Mouse (Mus musculus) MEL (cell line): ENCODE data around the gene Lrrc3. TPM values are rescaled to one million over a fixed set of nuclear protein-coding genes. Genes with fewer than 3 reads are reported as not detected.

Experiments used
- DNase-seq: peaks from one replicate; pipeline ENCODE4 v3.0.0; 2011; ENCODE audit warnings: low read depth, low spot score
- H3K27ac ChIP-seq: 2 replicates; pipeline ENCODE4 v1.5.1; 2012; ENCODE audit warnings: low read depth, mild to moderate bottlenecking, control low read depth, low read length, moderate library complexity; ENCODE audit not compliant: control insufficient read depth
- H3K27me3 ChIP-seq, 2 experiments: fragments of 150-350 bp in 1 of 2; sonication (generic) in 1 of 2; 2 replicates each; pipeline ENCODE4 v1.6.1; 2012; ENCODE audit warnings: low read length in 2 of 2, mild to moderate bottlenecking in 2 of 2, improper control_type of control experiment in 1 of 2, moderate library complexity in 1 of 2; ENCODE audit not compliant: insufficient read depth in 2 of 2, control insufficient read depth in 1 of 2
- H3K36me3 ChIP-seq, 2 experiments: 2 replicates each; pipeline ENCODE4 v1.6.1; 2012 to 2014; ENCODE audit warnings: low read length in 2 of 2, improper control_type of control experiment in 1 of 2, inconsistent platforms in 1 of 2, mild to moderate bottlenecking in 1 of 2; ENCODE audit not compliant: insufficient read depth in 2 of 2, control insufficient read depth in 1 of 2
- H3K4me1 ChIP-seq, 2 experiments: fragments of 150-350 bp in 1 of 2; sonication (generic) in 1 of 2; 2 replicates each; pipeline ENCODE4 v1.6.1; 2012; ENCODE audit warnings: low read length in 2 of 2, improper control_type of control experiment in 1 of 2, mild to moderate bottlenecking in 1 of 2; ENCODE audit not compliant: insufficient read depth in 2 of 2, control insufficient read depth in 1 of 2
- H3K4me3 ChIP-seq, 2 experiments: fragments of 150-350 bp in 1 of 2; sonication (generic) in 1 of 2; 2 replicates each; pipeline ENCODE4 v1.5.1; 2012; ENCODE audit warnings: low read depth in 2 of 2, low read length in 2 of 2, mild to moderate bottlenecking in 2 of 2, moderate library complexity in 2 of 2, control low read depth in 1 of 2, improper control_type of control experiment in 1 of 2; ENCODE audit not compliant: control insufficient read depth in 1 of 2, insufficient read depth in 1 of 2
- H3K79me2 ChIP-seq: 2 replicates; pipeline ENCODE4 v1.6.1; 2012; ENCODE audit warnings: mild to moderate bottlenecking, low read length, moderate library complexity; ENCODE audit not compliant: control insufficient read depth, poor library complexity, insufficient read depth
- H3K9ac ChIP-seq: 2 replicates; pipeline ENCODE4 v1.6.1; 2012; ENCODE audit warnings: low read depth, mild to moderate bottlenecking, control low read depth, low read length, moderate library complexity; ENCODE audit not compliant: control insufficient read depth, poor library complexity, severe bottlenecking
- H3K9me3 ChIP-seq: fragments of 150-350 bp; sonication (generic); replicated peaks from 2 replicates; pipeline ENCODE4 v1.6.1; 2012; ENCODE audit warnings: mild to moderate bottlenecking, low read length, improper control_type of control experiment, moderate library complexity; ENCODE audit not compliant: insufficient read depth
- BHLHE40 ChIP-seq: IDR thresholded peaks from 2 replicates; pipeline ENCODE4 v1.6.1; 2012; ENCODE audit warnings: low read depth, mild to moderate bottlenecking, inconsistent platforms, low read length, improper control_type of control experiment, borderline replicate concordance
- CHD1 ChIP-seq: IDR thresholded peaks from 2 replicates; pipeline ENCODE4 v1.6.1; 2012; ENCODE audit warnings: low read depth, mild to moderate bottlenecking, inconsistent platforms, low read length, improper control_type of control experiment
- CTCF ChIP-seq, 3 experiments: IDR thresholded peaks in 2 of 3; conservative IDR thresholded peaks in 1 of 3; 2 replicates each; pipeline ENCODE4 v1.5.1; 2011 to 2012; ENCODE audit warnings: low read length in 3 of 3, low read depth in 2 of 3, mild to moderate bottlenecking in 2 of 3, improper control_type of control experiment in 1 of 3, inconsistent platforms in 1 of 3, mixed read lengths in 1 of 3, moderate library complexity in 1 of 3; ENCODE audit not compliant: control insufficient read depth in 1 of 3, insufficient read depth in 1 of 3, poor library complexity in 1 of 3, severe bottlenecking in 1 of 3
- EP300 ChIP-seq, 2 experiments: IDR thresholded peaks; 2 replicates each; pipeline ENCODE4 v1.6.1; 2011; ENCODE audit warnings: improper control_type of control experiment in 2 of 2, low read length in 2 of 2, low read depth in 1 of 2, mild to moderate bottlenecking in 1 of 2
- GABPA ChIP-seq: IDR thresholded peaks from 2 replicates; pipeline ENCODE4 v1.6.1; 2012; ENCODE audit warnings: low read depth, mild to moderate bottlenecking, inconsistent platforms, low read length, improper control_type of control experiment, moderate library complexity
- MAX ChIP-seq: IDR thresholded peaks from 2 replicates; pipeline ENCODE4 v1.6.1; 2011; ENCODE audit warnings: low read length, improper control_type of control experiment
- MEF2A ChIP-seq: IDR thresholded peaks from 2 replicates; pipeline ENCODE4 v1.6.1; 2014; ENCODE audit warnings: low read depth, mild to moderate bottlenecking, inconsistent platforms, low read length, improper control_type of control experiment; ENCODE audit not compliant: poor library complexity, insufficient replicate concordance, severe bottlenecking; ENCODE audit errors: extremely low read depth
- MXI1 ChIP-seq: IDR thresholded peaks from 2 replicates; pipeline ENCODE4 v1.6.1; 2011; ENCODE audit warnings: mild to moderate bottlenecking, low read depth, low read length, improper control_type of control experiment
- NELFE ChIP-seq: IDR thresholded peaks from 2 replicates; pipeline ENCODE4 v1.6.1; 2011; ENCODE audit warnings: low read depth, low read length, improper control_type of control experiment
- POLR2AphosphoS2 ChIP-seq: IDR thresholded peaks from 2 replicates; pipeline ENCODE4 v1.6.1; 2011; ENCODE audit warnings: low read length, improper control_type of control experiment
- RCOR1 ChIP-seq: IDR thresholded peaks from 2 replicates; pipeline ENCODE4 v1.6.1; 2012; ENCODE audit warnings: low read depth, mild to moderate bottlenecking, inconsistent platforms, low read length, improper control_type of control experiment
- TAL1 ChIP-seq: IDR thresholded peaks from 2 replicates; pipeline ENCODE4 v1.6.1; 2012; ENCODE audit warnings: mild to moderate bottlenecking, inconsistent platforms, low read length, moderate library complexity, mixed read lengths
- TBP ChIP-seq: IDR thresholded peaks from 2 replicates; pipeline ENCODE4 v1.8.0; 2011; ENCODE audit warnings: low read depth, low read length, improper control_type of control experiment
- TCF12 ChIP-seq: IDR thresholded peaks from 2 replicates; pipeline ENCODE4 v1.6.1; 2014; ENCODE audit warnings: low read depth, mild to moderate bottlenecking, inconsistent platforms, low read length, improper control_type of control experiment, moderate library complexity
- UBTF ChIP-seq: IDR thresholded peaks from 2 replicates; pipeline ENCODE4 v1.6.1; 2012; ENCODE audit warnings: low read depth, mild to moderate bottlenecking, inconsistent platforms, low read length, improper control_type of control experiment, moderate library complexity, borderline replicate concordance; ENCODE audit not compliant: insufficient read depth
- USF2 ChIP-seq, 2 experiments: IDR thresholded peaks; 2 replicates each; pipeline ENCODE4 v1.6.1; 2011 to 2012; ENCODE audit warnings: improper control_type of control experiment in 2 of 2, low read length in 2 of 2, borderline replicate concordance in 1 of 2, inconsistent platforms in 1 of 2, low read depth in 1 of 2, mild to moderate bottlenecking in 1 of 2; ENCODE audit not compliant: insufficient read depth in 1 of 2
- ZKSCAN1 ChIP-seq: IDR thresholded peaks from 2 replicates; pipeline ENCODE4 v1.6.1; 2012; ENCODE audit warnings: low read depth, mild to moderate bottlenecking, inconsistent platforms, low read length, improper control_type of control experiment, moderate library complexity
- ZMIZ1 ChIP-seq: IDR thresholded peaks from 2 replicates; pipeline ENCODE4 v1.6.1; 2012; ENCODE audit warnings: low read depth, mild to moderate bottlenecking, inconsistent platforms, low read length, improper control_type of control experiment, moderate library complexity
- ZNF384 ChIP-seq: IDR thresholded peaks from 2 replicates; pipeline ENCODE4 v1.6.1; 2012; ENCODE audit warnings: low read depth, mild to moderate bottlenecking, inconsistent platforms, low read length, improper control_type of control experiment
- polyA plus RNA-seq, 2 experiments: library from polyadenylated mRNA; stranded (reverse) in 1 of 2; unstranded in 1 of 2; fragments of >175 nt in 1 of 2; fragments of >200 nt in 1 of 2; gene quantifications; 2 replicates each; pipeline versions ENCODE4 v1.2.1 to v1.2.4; 2012; ENCODE audit warnings: low replicate concordance in 2 of 2, low read depth in 1 of 2; ENCODE audit not compliant: insufficient read length in 2 of 2, insufficient read depth in 1 of 2, missing spikeins in 1 of 2
- total RNA-seq: library from RNA; depleted of rRNA; stranded (reverse); fragments of 300-350 nt; gene quantifications from 2 replicates; pipeline ENCODE4 v1.2.3, GENCODE M21; 2012

The Lrrc3 gene
- total and polyA plus RNA-seq, 3 experiments = 0.15 to 0.74 TPM; not detected in 1

DNA sequence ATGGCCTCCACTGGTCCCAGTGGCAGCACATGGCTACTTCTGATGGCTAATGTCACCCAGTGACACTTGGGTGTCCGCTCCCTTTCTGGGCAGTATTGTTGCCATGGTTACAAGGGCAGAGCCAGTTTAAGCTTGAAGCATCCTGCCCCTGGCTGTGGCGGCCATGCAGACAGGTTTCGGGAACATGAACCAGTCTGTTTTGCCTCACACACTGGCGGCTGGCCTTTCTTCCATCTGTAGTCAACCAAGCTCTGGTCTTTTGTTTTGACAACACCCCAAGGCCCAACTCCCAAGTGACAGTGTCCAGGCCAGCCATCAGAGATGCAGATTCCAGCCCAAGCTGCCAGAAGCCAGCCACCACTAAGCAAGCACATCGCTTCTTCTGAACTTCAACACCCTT lies 6.8 kb downstream of the Lrrc3 start:
- TF ChIP-seq ZKSCAN1 (no peak), USF2 (IDR thresholded peaks at IDR 0.05; ENCODE audit: borderline replicate concordance in 1 of 2, insufficient read depth in 1 of 2, low read depth in 1 of 2, low read length in 2 of 2) (no peak), MXI1 (no peak), UBTF (no peak), ZNF384 (no peak), TCF12 (no peak), EP300 (IDR thresholded peaks at IDR 0.05; ENCODE audit: low read depth in 1 of 2, low read length in 2 of 2) (no peak)
- TF ChIP-seq, all 39 proteins: peak for 0
- H3K27me3 ChIP-seq = peaks cover 0 to 9% of the 10 kb centered on the region in 2 experiments; a peak in 1 of 4 replicates

DNA sequence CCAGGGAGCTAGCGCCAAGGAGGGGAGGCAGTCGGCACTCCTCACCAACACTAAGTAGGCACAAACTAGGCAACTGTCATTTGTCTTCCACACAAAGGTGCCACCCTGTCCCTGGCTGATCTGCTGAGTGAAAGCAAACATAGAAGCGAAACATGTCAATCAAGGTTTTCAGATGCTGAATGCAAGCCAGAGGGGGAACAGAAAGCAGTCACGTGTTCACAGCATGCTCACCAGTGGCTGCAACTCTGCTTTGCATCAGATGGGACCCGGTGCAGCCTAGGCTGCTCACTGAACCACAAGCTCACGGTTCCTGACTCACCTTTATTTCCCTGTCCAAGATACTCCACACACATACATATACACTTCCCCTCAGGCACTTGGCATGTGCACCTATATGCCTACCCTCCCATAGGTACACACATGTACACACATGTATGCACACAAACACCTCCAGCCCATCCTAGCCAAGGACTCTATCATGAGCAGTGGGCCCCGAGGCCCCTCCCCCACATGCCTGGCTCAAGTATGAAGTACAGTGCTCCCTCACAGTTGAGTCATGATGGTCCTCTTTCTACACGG lies 11.3 kb downstream of the Lrrc3 start:
- TF ChIP-seq POLR2AphosphoS2 (no peak), ZKSCAN1 (no peak), EP300 (IDR thresholded peaks at IDR 0.05; ENCODE audit: low read depth in 1 of 2, low read length in 2 of 2) (no peak), CTCF (IDR thresholded peaks at IDR 0.05 in 2 of 3, conservative IDR thresholded peaks at IDR 0.05 in 1 of 3; ENCODE audit: control insufficient read depth in 1 of 3, insufficient read depth in 1 of 3, low read depth in 2 of 3, low read length in 3 of 3, poor library complexity in 1 of 3, severe bottlenecking in 1 of 3) (no peak), TBP (no peak), GABPA (no peak), NELFE (no peak), CHD1 (no peak), RCOR1 (no peak), MEF2A (no peak), TAL1 (no peak), ZNF384 (no peak), BHLHE40 (no peak), MAX (no peak), ZMIZ1 (no peak)
- Histone ChIP-seq H3K4me3 (no peak overlapping the region), H3K27ac (no peak overlapping the region), H3K9ac (no peak overlapping the region), H3K36me3 (no peaks in the 10 kb centered on the region), H3K4me1 (no peaks in the 10 kb centered on the region), H3K79me2 (no peaks in the 10 kb centered on the region), H3K27me3 (0 out of 4 replicates have a peak, but pooled peaks cover 1 to 2% of the 10 kb centered on the region in 2 experiments), H3K9me3 (no peaks in the 10 kb centered on the region)
- no peak for DNase-seq

More for the DNA sequence above, 6.8 kb downstream of the Lrrc3 start:
- H3K9ac ChIP-seq = no peak overlapping the region
- no peak overlapping the region for H3K4me3 ChIP-seq
- no peaks in the 10 kb centered on the region for H3K79me2 ChIP-seq
- no peaks in the 10 kb centered on the region for H3K36me3 ChIP-seq
- H3K27ac ChIP-seq = no peak overlapping the region
- no peak for DNase-seq
- H3K4me1 ChIP-seq = no peaks in the 10 kb centered on the region
- no peaks in the 10 kb centered on the region for H3K9me3 ChIP-seq
